Mouse (Mus musculus): ENCODE data around the gene B3gnt2.

DNA sequence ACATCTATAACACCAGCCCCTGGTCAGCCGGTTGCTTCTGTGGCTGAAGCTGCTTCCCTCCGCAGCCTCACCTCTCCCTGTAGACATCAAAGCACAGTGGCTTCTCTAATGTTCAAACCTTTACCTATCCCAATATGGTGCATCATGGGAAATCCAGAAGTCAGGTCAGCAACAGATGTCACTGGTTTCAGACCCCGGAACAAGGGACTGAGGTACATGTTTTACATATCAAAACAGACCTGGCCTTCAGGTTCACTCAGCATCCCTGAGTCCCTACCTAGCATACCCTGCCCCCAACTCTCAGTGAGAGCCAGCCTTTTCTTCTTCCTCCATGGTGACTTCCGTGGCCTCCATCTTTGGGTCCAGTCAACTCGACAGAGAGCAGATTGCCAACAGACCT, 61.8 kb downstream of the B3gnt2 start:
- TF ChIP-seq CTCF (IDR thresholded peaks at IDR 0.05; ENCODE audit: extremely low read depth, insufficient read depth, insufficient read length, insufficient replicate concordance), result no peak
- no peak for TF ChIP-seq POLR2A (IDR thresholded peaks at IDR 0.05; ENCODE audit: low read depth, low read length)

Data from spleen, adult 2 months (tissue).